Mouse (Mus musculus): ENCODE measurements at regions not wholly inside any gene's neighbourhood (a gene's known extent, or its start where the extent isn't known, plus 50 kb on each side); places are given as distances from the start of the nearest gene placed in this dataset.
A peak's percentile ranks its signal among the peaks of the same experiment; 100 is the strongest.

GRCm38 (mm10) chr11:114611690-114612089 is 56.6 kb upstream of the Rpl38 start:
- DNase-seq: no peak

GRCm38 (mm10) chr11:114608009-114608408 is 60.3 kb upstream of the Rpl38 start:
- DNase-seq: no peak

GRCm38 (mm10) chr11:114603108-114603507 is 65.2 kb upstream of the Rpl38 start:
- no peak for DNase-seq

- no peak for DNase-seq
These were observed 71.1 kb upstream of the Rpl38 start for GRCm38 (mm10) chr11:114597225-114597624.

GRCm38 (mm10) chr11:114592961-114593360 is 75.4 kb upstream of the Rpl38 start:
- no peak for DNase-seq

GRCm38 (mm10) chr11:114588554-114588953 is 79.8 kb upstream of the Rpl38 start:
- DNase-seq: no peak

GRCm38 (mm10) chr11:114587986-114588385 is 80.3 kb upstream of the Rpl38 start:
- DNase-seq: no peak

- no peak for DNase-seq
These were observed 81.9 kb upstream of the Rpl38 start for GRCm38 (mm10) chr11:114586400-114586799.

GRCm38 (mm10) chr11:114584804-114585203 is 83.5 kb upstream of the Rpl38 start:
- no peak for DNase-seq

GRCm38 (mm10) chr11:114584146-114584545 is 84.2 kb upstream of the Rpl38 start:
- no peak for DNase-seq

GRCm38 (mm10) chr11:114579986-114580385 is 88.3 kb upstream of the Rpl38 start:
- no peak for DNase-seq

GRCm38 (mm10) chr11:114578551-114578950 is 89.8 kb upstream of the Rpl38 start:
- DNase-seq: no peak

- DNase-seq: no peak
These were observed 91.5 kb upstream of the Rpl38 start for GRCm38 (mm10) chr11:114576803-114577202.

GRCm38 (mm10) chr11:114571144-114571869 is 97.0 kb upstream of the Rpl38 start:
- DNase-seq: peak; percentile 26

GRCm38 (mm10) chr11:114570076-114570475 is 98.2 kb upstream of the Rpl38 start:
- DNase-seq: no peak

GRCm38 (mm10) chr11:114567814-114568800 is 100.2 kb upstream of the Rpl38 start:
- no peak for DNase-seq

GRCm38 (mm10) chr11:114567045-114567780 is 101.1 kb upstream of the Rpl38 start:
- no peak for DNase-seq

- no peak for DNase-seq
These were observed 103.4 kb upstream of the Rpl38 start for GRCm38 (mm10) chr11:114564949-114565348.

GRCm38 (mm10) chr11:114563172-114563571 is 105.2 kb upstream of the Rpl38 start:
- no peak for DNase-seq

- no peak for DNase-seq
These were observed 113.7 kb upstream of the Rpl38 start for GRCm38 (mm10) chr11:114554576-114554975.

GRCm38 (mm10) chr11:114553992-114554391 is 114.3 kb upstream of the Rpl38 start:
- DNase-seq: peak; percentile 29

GRCm38 (mm10) chr11:114552176-114552575 is 116.1 kb upstream of the Rpl38 start:
- peak; percentile 17 for DNase-seq

GRCm38 (mm10) chr11:114551262-114551661 is 117.1 kb upstream of the Rpl38 start:
- no peak for DNase-seq

Data from adrenal gland, postnatal 14 days (tissue).